Mouse (Mus musculus) c-Kit-positive CD71-negative TER-119-negative erythroid progenitor cells, embryonic 14.5 days (primary cell): ENCODE data around the gene Cryzl2.

ENCODE experiments used
- DNase-seq: peaks from one replicate; pipeline ENCODE4 v3.0.0-alpha.2; 2013; ENCODE audit warnings: low read depth

The Cryzl2 gene

GRCm38 (mm10) chr1:157476231-157476630, 17.9 kb downstream of the Cryzl2 start:
- DNase-seq, result no peak

GRCm38 (mm10) chr1:157480090-157480489, 21.7 kb downstream of the Cryzl2 start:
- DNase-seq, result no peak

- DNase-seq, result no peak
Measured at GRCm38 (mm10) chr1:157480901-157481300, 22.5 kb downstream of the Cryzl2 start.

DNA sequence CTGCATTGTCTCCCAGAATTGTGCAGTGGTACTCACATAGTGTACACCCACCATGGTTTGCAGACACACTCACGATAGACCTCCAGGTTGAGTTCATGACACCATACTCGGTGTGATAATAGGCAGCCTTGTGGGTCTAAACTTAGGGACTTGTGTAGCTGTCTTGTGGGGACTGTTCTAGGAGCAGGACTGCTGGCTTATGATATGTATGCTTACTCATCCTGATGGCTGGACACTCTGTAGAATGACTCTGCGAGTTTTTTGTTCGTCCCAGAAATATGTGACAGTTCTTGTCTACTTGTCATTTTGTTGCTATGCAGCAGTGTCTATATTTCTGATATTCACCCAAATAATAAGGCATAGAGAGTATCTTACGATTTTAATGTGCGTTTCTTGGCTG, 23.3 kb downstream of the Cryzl2 start:
- no peak for DNase-seq

DNA sequence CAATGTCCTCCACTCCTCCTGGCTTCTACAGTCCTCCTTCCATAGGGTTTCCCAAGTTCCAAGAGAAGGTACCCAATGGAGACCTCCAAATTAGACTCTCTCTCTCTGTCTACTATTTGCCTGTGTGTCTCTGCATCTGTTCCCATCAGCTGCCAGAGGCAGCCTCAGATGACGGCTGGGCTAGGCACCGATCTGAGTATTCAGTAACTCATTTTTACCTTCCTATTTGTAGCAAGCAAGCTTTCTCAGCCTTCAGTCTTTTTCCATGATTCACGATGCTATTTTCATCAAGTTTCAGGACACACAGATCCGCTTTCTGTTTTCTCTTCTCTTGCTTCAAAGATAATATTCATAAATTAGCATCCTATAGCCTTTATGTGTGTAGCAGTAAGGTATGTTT, 25.8 kb downstream of the Cryzl2 start:
- no peak for DNase-seq

- DNase-seq, result no peak
Measured at GRCm38 (mm10) chr1:157500657-157501056, 42.3 kb downstream of the Cryzl2 start.

DNA sequence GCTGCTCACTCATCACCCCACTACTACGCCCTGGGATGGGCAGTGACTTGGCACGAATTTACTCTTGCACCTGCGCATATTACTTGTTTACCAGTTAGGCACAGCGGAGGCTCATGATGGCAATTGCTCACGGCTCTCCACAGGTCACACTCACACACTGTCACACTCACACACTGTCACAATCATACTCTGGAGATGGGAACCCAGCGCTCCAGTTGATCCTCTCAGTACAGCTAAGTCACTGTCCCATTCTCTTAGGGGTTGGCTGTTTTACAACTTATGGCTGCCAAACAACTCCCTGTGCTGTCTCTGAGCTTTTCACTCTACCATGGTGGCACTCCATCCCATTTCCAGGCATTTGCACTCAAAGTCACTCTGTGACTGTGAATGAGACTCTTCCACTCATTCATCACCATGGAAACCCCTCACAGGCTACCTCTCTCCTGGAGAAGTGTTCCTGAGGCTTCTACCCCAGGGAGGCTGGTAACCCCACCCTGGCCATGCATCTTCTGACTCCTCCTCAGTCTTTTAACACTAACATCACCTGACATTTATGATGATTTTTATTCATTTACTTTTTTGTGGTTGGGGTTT, 43.1 kb downstream of the Cryzl2 start:
- DNase-seq, result no peak

DNA sequence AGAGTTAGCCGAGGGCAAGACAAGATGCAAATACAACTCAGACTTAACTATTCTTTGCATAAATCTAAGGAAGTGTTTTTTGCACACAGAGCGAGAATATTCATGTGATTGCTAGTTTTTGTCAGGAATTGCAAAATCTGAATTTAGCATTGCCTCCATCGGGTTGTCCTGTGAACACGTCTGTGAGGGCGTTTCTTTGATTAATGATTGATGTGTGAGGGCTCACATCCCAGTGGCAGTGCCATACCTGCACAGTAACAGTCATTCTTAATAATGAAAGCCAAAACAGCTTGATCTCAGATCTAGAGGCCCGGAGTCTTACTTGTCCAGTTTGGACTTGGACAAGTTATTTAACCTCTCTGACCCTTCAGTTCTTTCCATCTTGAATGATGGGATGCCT, 44.7 kb downstream of the Cryzl2 start:
- DNase-seq, result no peak

DNA sequence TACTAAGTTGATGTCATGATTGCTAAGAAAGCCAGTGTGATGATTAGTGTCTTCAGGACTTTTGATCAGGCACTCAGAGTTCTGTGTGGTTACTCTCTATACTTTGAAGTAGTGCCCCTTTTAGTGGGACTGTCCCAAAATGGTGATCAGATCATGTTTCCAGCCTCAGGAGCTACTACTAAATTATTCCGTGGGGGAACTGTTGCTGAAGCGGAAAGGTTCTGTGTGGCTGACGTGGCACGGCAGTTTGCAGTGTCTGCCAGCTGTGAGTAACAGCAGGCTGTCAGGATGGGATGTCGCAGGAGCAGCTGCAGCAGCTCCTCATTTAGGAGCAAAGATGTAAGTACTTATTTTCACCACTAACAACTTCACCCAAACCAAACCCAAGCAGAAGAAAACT, 48.1 kb downstream of the Cryzl2 start, which contains the start of gene Sec16b:
Sec16b (plus strand) TSS at position 207 of the 400 bp plus-strand sequence.
- DNase-seq, result no peak

GRCm38 (mm10) chr1:157506995-157507595, 48.7 kb downstream of the Cryzl2 start:
- no peak for DNase-seq

DNA sequence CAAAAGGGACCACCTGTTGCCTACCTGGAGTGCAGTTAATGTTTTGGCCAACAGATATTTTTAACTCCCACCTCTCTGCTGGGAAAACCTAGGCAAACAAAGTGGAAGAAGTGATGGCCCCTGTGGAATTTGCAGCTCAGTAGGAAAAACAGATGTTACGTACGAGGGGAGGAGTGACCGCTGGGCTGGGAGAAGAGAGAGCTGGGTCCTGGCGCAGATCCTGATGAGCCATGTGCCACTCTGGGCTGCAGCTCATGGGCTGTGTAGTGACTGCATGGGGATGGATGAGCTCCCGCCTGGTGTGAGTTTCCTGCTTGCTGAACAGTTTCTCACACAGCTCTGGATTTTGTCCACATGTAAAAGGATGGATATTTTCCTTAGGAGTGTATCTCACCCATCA, 49.4 kb downstream of the Cryzl2 start:
- no peak for DNase-seq

DNA sequence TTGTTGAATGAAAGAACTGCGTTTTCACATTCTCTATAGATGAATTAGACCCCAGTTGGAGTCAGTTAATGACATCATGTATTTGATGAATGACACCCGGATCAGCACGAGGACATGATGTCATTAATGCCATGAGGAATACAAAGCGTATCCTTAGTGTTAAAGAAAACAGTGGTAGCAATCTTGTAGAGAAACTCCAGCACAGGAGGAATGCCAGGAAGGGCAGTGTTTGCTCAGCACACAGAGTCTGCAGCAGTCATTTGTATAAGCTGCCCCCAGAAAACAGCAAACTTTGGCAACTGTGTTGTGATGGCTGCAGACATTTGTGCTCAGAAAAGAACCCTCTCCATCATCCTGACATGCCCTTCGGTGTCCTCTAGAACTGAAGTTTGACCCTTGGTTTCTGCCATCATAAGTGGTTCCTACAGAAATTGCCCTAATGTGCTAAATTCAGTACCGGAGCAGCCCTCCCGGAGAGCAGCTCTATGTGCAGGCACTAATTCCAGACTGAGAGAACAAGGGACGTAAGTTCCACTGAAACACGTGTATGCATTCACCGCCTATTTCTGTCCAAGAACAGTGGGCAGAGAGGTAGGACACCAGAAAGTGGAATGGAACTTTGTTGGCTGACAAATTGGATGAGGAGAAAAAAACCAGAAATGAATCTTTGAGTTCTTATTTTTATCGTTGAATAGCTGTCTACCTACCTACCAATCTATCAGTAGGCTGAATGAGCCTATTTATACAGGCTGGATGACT, 54.5 kb downstream of the Cryzl2 start:
- no peak for DNase-seq

GRCm38 (mm10) chr1:157513559-157513958, 55.2 kb downstream of the Cryzl2 start:
- no peak for DNase-seq

DNA sequence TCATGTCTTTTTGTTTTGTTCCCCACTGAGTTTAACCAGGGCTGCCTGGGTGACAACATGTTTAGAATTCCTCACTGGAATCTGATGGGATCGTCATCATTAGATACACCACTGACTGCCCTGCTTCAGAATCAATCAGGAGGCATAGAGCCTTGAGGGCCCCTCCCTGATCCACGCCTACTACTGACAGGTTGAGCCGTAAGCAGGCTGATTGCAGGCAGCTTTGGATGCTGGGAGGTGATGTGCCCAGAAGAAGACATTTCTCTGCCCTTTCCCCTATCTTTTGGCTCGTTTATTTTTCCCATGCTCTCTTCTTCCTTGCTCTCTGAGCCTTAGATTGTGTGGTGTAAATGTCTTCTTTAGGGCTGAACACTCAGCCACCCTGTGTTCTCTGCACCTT, 55.9 kb downstream of the Cryzl2 start:
- DNase-seq, result no peak

- DNase-seq, result no peak
Measured at GRCm38 (mm10) chr1:157516838-157517808, 58.7 kb downstream of the Cryzl2 start.

GRCm38 (mm10) chr1:157518111-157518523, 59.7 kb downstream of the Cryzl2 start:
- no peak for DNase-seq

- DNase-seq, result no peak
Measured at GRCm38 (mm10) chr1:157519396-157519795, 61.0 kb downstream of the Cryzl2 start.

DNA sequence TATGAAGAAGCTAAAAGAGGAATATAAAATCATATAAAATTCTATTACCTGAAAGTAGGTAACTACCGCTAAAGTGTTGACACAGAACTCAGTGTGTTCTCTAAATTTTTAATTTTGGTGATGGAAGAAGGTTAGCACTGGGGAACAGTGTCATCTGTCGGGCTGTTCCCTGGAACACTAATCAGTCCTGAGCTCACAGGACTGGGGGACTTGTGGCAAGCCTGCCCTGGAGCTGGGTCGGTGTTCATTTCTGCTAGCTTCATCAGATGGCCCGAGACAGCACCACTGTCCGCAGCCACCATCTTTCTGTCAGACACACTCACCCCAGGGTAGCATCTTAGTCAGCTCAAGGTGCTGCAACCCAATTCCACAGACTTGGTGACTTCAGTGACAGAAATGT, 63.9 kb downstream of the Cryzl2 start:
- DNase-seq, result no peak

GRCm38 (mm10) chr1:157524775-157525174, 66.4 kb downstream of the Cryzl2 start:
- DNase-seq, result no peak

DNA sequence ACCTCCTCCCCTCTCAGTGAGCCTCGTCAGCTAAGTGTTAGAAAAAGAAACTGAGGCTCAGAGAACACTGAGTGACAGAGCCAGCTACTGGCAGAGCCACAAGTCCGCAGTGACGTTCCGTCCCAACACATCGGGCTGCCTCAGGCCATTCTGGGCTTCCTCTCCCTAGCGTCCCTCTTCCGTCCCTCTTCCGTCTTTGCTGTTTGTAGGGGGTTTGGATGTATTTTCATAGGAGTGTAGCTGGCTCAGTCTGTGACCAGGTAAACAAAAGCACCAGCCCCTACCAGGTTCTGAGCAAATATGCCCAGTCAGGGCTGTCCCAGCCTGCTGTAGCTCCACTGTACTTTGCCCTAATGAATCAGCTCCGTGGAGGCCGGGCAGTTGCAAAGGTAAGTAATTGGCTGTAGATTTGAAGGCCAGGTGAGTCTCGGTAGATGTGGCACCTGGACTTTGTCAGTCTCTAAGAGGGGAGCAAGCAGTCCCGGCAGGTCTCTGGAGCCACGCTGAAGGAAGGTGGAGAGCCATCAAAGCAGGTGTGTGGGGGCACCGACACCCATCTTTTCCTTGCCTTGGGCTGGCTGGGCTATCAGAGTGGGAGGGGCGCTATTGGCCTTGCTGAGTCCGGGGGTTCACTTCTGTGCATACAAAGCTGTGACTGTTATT, 67.4 kb downstream of the Cryzl2 start:
- no peak for DNase-seq

DNA sequence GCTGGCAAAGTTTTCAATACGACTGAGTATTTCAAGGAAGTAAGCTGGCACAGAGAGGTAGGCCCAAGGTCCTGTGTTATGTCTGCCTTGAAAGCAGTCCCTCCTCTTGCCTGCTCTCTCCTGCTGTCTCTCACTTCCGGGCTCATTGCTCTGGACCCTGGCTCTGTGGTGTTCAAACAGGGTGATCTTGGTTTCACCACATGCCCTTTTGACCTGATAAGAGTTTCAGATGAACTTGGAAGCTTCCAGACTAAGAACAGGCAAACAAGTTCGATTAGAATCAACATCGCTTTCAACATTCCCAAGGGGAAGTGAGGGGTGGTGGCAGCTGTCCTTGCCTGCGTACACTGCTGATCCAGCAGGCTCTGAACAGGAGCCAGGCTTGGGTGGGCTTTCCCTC, 68.2 kb downstream of the Cryzl2 start:
- DNase-seq, result no peak
